Mouse (Mus musculus): ENCODE results near the gene Rabgap1.

Rabgap1 gene

GRCm38 (mm10) chr2:37516030-37516710 lies 73.1 kb downstream of the Rabgap1 start, which contains the start of gene Gpr21:
TSS of gene Gpr21 (plus strand) at chr2:37516332.
- DNase-seq: no peak

- DNase-seq: no peak
Observed at GRCm38 (mm10) chr2:37516922-37517462, 73.9 kb downstream of the Rabgap1 start.

- no peak for DNase-seq
Observed at GRCm38 (mm10) chr2:37518561-37519285, 75.6 kb downstream of the Rabgap1 start.

- DNase-seq: no peak
Observed at GRCm38 (mm10) chr2:37519286-37519640, 76.2 kb downstream of the Rabgap1 start.

- DNase-seq: no peak
Observed at GRCm38 (mm10) chr2:37527587-37527986, 84.5 kb downstream of the Rabgap1 start.

- DNase-seq: no peak
Observed at GRCm38 (mm10) chr2:37529397-37529796, 86.3 kb downstream of the Rabgap1 start.

GRCm38 (mm10) chr2:37530766-37531165 lies 87.7 kb downstream of the Rabgap1 start:
- DNase-seq: no peak

- no peak for DNase-seq
Observed at GRCm38 (mm10) chr2:37531639-37532038, 88.6 kb downstream of the Rabgap1 start.

- peak; percentile 25 for DNase-seq
Observed at GRCm38 (mm10) chr2:37549346-37550012, 106.4 kb downstream of the Rabgap1 start.

GRCm38 (mm10) chr2:37556366-37556765 lies 113.3 kb downstream of the Rabgap1 start:
- no peak for DNase-seq

- DNase-seq: no peak
Observed at GRCm38 (mm10) chr2:37565579-37565978, 122.5 kb downstream of the Rabgap1 start.

GRCm38 (mm10) chr2:37566035-37566434 lies 123.0 kb downstream of the Rabgap1 start:
- DNase-seq: no peak

- DNase-seq: no peak
Observed at GRCm38 (mm10) chr2:37569888-37570287, 126.8 kb downstream of the Rabgap1 start.

- DNase-seq: no peak
Observed at GRCm38 (mm10) chr2:37570703-37571102, 127.6 kb downstream of the Rabgap1 start.

GRCm38 (mm10) chr2:37572141-37572540 lies 129.1 kb downstream of the Rabgap1 start:
- DNase-seq: no peak

- DNase-seq: no peak
Observed at GRCm38 (mm10) chr2:37576661-37577060, 133.6 kb downstream of the Rabgap1 start.

- no peak for DNase-seq
Observed at GRCm38 (mm10) chr2:37578185-37578584, 135.1 kb downstream of the Rabgap1 start.

GRCm38 (mm10) chr2:37587919-37588318 lies 144.8 kb downstream of the Rabgap1 start:
- no peak for DNase-seq

Data from lung, postnatal 36 days (tissue).